Mouse (Mus musculus) CH12.LX (cell line): ENCODE measurements around the gene Slc5a11.

Experiments used
- CHD1 ChIP-seq: IDR thresholded peaks from 2 replicates; pipeline ENCODE4 v1.6.1; 2012; ENCODE audit warnings: low read depth, low read length, improper control_type of control experiment, inconsistent platforms
- CHD2 ChIP-seq: IDR thresholded peaks from 2 replicates; pipeline ENCODE4 v1.6.1; 2011; ENCODE audit warnings: low read length, improper control_type of control experiment
- CTCF ChIP-seq, 2 experiments: IDR thresholded peaks in 1 of 2; conservative IDR thresholded peaks in 1 of 2; 2 replicates each; pipeline ENCODE4 v1.5.1; 2011 to 2012; ENCODE audit warnings: low read depth in 2 of 2, low read length in 2 of 2, improper control_type of control experiment in 1 of 2, inconsistent platforms in 1 of 2, mild to moderate bottlenecking in 1 of 2, moderate library complexity in 1 of 2
- JUND ChIP-seq: conservative IDR thresholded peaks from 2 replicates; pipeline ENCODE4 v1.6.1; 2011; ENCODE audit warnings: low read depth, low read length, improper control_type of control experiment
- MAZ ChIP-seq: IDR thresholded peaks from 2 replicates; pipeline ENCODE4 v1.6.1; 2012; ENCODE audit warnings: low read depth, mild to moderate bottlenecking, inconsistent platforms, low read length, improper control_type of control experiment, moderate library complexity
- MXI1 ChIP-seq: IDR thresholded peaks from 2 replicates; pipeline ENCODE4 v1.6.1; 2011; ENCODE audit warnings: mild to moderate bottlenecking, low read depth, low read length, improper control_type of control experiment
- POLR2A ChIP-seq: IDR thresholded peaks from 2 replicates; pipeline ENCODE4 v1.6.1; 2011; ENCODE audit warnings: low read depth, mild to moderate bottlenecking, improper control_type of control experiment, low read length
- SMC3 ChIP-seq: IDR thresholded peaks from 2 replicates; pipeline ENCODE4 v1.6.1; 2011; ENCODE audit warnings: low read depth, low read length, improper control_type of control experiment
- USF1 ChIP-seq: IDR thresholded peaks from 2 replicates; pipeline ENCODE4 v1.6.1; 2014; ENCODE audit warnings: low read depth, mild to moderate bottlenecking, inconsistent platforms, low read length, improper control_type of control experiment
- ZNF384 ChIP-seq: IDR thresholded peaks from 2 replicates; pipeline ENCODE4 v1.6.1; 2012; ENCODE audit warnings: low read depth, low read length, improper control_type of control experiment, inconsistent platforms

GRCm38 (mm10) chr7:123238621-123239020 lies 24.0 kb downstream of the Slc5a11 start:
- TF ChIP-seq CHD1 (no peak), MAZ (no peak), JUND (no peak), CHD2 (no peak), MXI1 (no peak), SMC3 (no peak), ZNF384 (no peak), POLR2A (no peak), CTCF (conservative IDR thresholded peaks at IDR 0.05 in 1 of 2, IDR thresholded peaks at IDR 0.05 in 1 of 2; ENCODE audit: low read depth in 2 of 2, low read length in 2 of 2) (no peak), USF1 (no peak)
